Mouse (Mus musculus) lung, postnatal 0 days (tissue): ENCODE data around the gene Zscan26. TPM values are rescaled to one million over a fixed set of nuclear protein-coding genes. Genes with fewer than 3 reads are reported as not detected.

ENCODE experiments used
- ATAC-seq: fragments of 200-750 bp; cut with Nextera tagmentation; 2 replicates; pipeline ENCODE4 v1.8.0; 2017; ENCODE audit warnings: moderate library complexity
- DNase-seq: peaks from one replicate; pipeline ENCODE4 v3.0.0-alpha.2; 2016; ENCODE audit warnings: low spot score
- H3K27ac ChIP-seq: fragments of 300-500 bp; sonication (generic); 2 replicates; pipeline ENCODE4 v1.5.1; 2014; ENCODE audit warnings: antibody characterized with exemption, mild to moderate bottlenecking, low read length, mixed read lengths
- H3K27me3 ChIP-seq: fragments of 300-500 bp; sonication (generic); replicated peaks from 2 replicates; pipeline ENCODE4 v1.6.1; 2014; ENCODE audit warnings: low read length, mixed read lengths; ENCODE audit not compliant: insufficient read depth
- H3K36me3 ChIP-seq: fragments of 300-500 bp; sonication (generic); 2 replicates; pipeline ENCODE4 v1.6.1; 2014; ENCODE audit warnings: low read length, mixed read lengths; ENCODE audit not compliant: insufficient read depth
- H3K4me1 ChIP-seq: fragments of 300-500 bp; sonication (generic); 2 replicates; pipeline ENCODE4 v1.6.1; 2014; ENCODE audit warnings: antibody characterized with exemption, low read depth, low read length, mixed read lengths; ENCODE audit not compliant: insufficient read depth
- H3K4me2 ChIP-seq: fragments of 300-500 bp; sonication (generic); replicated peaks from 2 replicates; pipeline ENCODE4 v1.6.1; 2014; ENCODE audit warnings: low read depth, mild to moderate bottlenecking, low read length, moderate library complexity, mixed read lengths
- H3K4me3 ChIP-seq: fragments of 300-500 bp; sonication (generic); 2 replicates; pipeline ENCODE4 v1.5.1; 2014; ENCODE audit warnings: low read depth, low read length
- H3K9ac ChIP-seq: fragments of 300-500 bp; sonication (generic); replicated peaks from 2 replicates; pipeline ENCODE4 v1.6.1; 2014; ENCODE audit warnings: low read depth, mild to moderate bottlenecking
- H3K9me3 ChIP-seq: fragments of 300-500 bp; sonication (generic); 2 replicates; pipeline ENCODE4 v1.6.1; 2016; ENCODE audit warnings: low read length, mixed read lengths
- CTCF ChIP-seq: IDR thresholded peaks from 2 replicates; pipeline ENCODE4 v1.5.1; 2016; ENCODE audit warnings: antibody characterized with exemption, mild to moderate bottlenecking
- EP300 ChIP-seq: IDR thresholded peaks from 2 replicates; pipeline ENCODE4 v1.6.1; 2016; ENCODE audit warnings: antibody characterized with exemption, mild to moderate bottlenecking, control low read depth
- WGBS: fragments of 180-500 bp; shearing (Covaris S2); extraction: QIAGEN DNeasy Blood & Tissue Kit; methylation state at CpG from one replicate; pipeline ENCODE4 v1.1.7; 2014; 5-methylcytosine and 5-hydroxymethylcytosine counted together
- polyA plus RNA-seq: library from polyadenylated mRNA; unstranded; fragments of >200 nt; fragmentation: Nextera tagmentation; extraction: Ambion mirVana; gene quantifications from 2 replicates; pipeline ENCODE4 v1.2.1, GENCODE M21; 2015

The Zscan26 gene
- polyA plus RNA-seq, 1 experiment from 2014 or later: 30.2 TPM

DNA sequence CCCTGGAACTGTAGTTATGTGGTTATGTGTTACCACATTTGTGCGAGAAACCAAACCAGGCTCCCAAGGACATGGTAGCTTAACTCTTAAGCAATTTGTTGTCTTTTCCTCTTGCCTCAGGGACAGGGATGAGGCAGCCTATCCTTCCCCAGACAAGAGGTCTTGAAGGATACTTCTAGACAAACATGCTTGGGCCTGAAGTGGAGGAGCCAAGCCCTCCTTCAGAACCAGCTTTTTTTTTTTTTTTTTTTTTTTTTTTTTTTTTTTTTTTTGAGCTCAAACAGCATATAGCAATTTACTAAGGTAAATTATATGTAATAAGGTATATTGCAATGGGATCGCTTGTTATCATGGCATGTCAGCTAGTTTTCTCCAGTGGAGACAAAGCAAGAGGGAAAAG lies 37.8 kb downstream of the Zscan26 start:
- H3K4me2 ChIP-seq: no peak overlapping the region

DNA sequence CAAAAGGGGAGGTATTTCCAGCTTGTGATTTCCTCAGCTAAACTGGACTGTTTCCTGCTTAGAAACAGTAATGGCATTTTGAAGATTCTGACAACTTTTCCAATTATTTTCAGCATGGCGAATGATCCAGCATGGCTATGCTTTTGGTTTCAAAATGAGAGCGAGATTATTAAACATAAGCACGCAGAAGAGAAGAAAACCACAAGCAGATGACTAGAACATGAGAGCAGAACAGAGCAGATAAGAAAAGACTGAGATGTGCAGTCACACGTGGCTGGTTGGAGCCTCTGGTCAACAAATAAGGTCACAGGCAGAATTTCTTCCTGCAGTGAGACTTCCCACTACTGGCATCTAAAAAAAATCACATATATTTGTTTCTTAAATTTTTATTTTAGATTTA lies 38.3 kb downstream of the Zscan26 start:
- WGBS: 55% methylated on average over 4 of the region's 4 CpGs
- Histone ChIP-seq H3K4me1 (no peaks in the 10 kb centered on the region), H3K27ac (0 out of 2 replicates have a peak overlapping the region, but pooled peaks have one; percentile 15), H3K9ac (no peak overlapping the region), H3K9me3 (no peaks in the 10 kb centered on the region), H3K4me2 (peak overlapping the region; percentile 17; the same call in 1 of the 2 replicates), H3K36me3 (no peaks in the 10 kb centered on the region), H3K4me3 (no peak overlapping the region), H3K27me3 (no peaks in the 10 kb centered on the region)
- ATAC-seq (no peak), DNase-seq (no peak)
- TF ChIP-seq EP300 (no peak), CTCF (no peak)

More for the DNA sequence above, 37.8 kb downstream of the Zscan26 start:
- ATAC-seq (no peak), DNase-seq (no peak)
- Histone ChIP-seq H3K4me1 (no peaks in the 10 kb centered on the region), H3K9me3 (no peaks in the 10 kb centered on the region), H3K27me3 (no peaks in the 10 kb centered on the region), H3K4me3 (no peak overlapping the region), H3K9ac (no peak overlapping the region), H3K27ac (no peak overlapping the region), H3K36me3 (no peaks in the 10 kb centered on the region)
- 73% methylated on average over 2 of the region's 2 CpGs for WGBS
- no peak for TF ChIP-seq CTCF
- TF ChIP-seq EP300: no peak

DNA sequence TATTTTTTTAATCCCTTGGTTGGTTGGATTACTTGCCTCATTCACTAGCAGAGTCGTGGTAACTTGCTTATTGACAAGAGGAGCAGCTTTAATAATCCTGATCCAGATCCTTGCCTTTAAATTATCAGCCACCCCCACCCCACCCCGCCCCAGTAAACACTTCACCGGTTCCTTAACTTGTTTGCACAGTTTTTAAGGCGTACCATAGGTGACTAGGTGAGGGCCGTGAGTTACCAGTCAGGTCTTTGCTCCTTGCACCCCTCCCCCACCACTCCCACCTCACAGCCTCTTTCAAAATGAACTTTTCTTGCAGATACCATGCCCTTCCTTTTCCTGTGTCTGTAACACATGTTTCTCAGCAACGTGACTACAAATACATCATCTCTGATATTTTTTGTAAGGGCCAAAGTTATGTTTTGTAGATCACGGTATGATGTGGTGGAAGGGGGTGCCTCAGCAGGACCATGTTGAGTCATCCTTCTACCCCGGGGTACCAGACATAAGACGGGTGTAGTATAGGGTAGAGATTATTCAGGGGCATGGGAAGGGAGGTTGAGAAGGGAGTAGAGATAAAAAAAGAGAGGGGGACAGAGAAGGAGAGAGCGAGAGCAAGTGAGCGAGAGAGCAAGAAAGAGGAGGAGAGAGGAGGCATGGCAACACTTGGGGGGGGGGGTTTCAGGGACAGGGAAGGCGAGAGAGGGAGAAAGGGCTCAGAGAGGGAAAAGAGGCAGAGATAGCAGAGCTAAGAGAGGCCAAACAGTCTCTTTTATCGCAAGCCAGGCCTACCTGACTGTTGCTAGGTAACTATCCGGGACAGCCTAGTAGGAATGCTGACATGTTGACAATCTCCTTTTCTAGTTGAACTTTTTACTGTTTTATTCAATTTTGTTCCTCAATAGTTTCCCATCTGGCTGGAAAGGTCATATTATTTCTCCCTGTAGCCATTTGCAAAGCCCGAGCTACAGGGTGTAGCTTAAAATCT lies 39.0 kb downstream of the Zscan26 start:
- no peaks in the 10 kb centered on the region for H3K36me3 ChIP-seq
- peak; percentile 68; the same call in 1 of the 2 replicates for ATAC-seq
- no peak overlapping the region for H3K4me3 ChIP-seq
- H3K4me2 ChIP-seq: peak overlapping the region; percentile 17; the same call in 1 of the 2 replicates
- peak; percentile 65 for DNase-seq
- H3K27me3 ChIP-seq: no peaks in the 10 kb centered on the region
- H3K4me1 ChIP-seq: no peaks in the 10 kb centered on the region
- H3K9me3 ChIP-seq: no peaks in the 10 kb centered on the region
- TF ChIP-seq CTCF (no peak), EP300 (no peak)
- H3K9ac ChIP-seq: no peak overlapping the region
- WGBS: 44% methylated on average over 15 of the region's 15 CpGs
- H3K27ac ChIP-seq: 0 out of 2 replicates have a peak overlapping the region, but pooled peaks have one; percentile 15

DNA sequence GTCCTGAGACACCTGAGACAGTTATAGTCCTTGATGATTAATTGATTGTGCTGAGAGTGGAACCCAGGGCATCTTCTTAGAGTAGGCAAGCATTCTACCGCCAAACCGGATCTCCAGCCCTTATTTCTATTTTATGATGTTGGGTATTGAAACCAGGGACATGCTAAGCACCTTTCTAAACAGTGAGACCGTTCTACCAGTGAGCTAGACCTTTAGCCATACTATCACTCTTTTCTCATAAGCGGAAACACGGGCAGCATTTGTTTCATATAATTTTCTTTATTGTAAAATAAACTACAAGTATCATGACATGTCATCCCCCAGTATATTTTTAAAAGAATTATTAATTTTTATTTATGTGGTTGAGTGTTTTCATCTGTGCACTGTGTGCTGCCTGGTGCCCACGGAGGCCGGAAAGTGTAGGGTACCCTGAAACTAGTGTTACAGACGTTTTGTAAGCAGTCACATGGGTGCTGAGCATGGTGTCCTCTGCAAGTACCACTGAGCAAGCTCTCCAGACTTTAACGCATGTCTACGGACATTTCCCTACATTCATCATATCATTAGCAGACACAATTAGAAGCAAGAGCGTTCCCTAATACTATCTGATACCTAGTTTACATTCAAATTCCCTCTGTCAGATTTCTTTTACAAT lies 44.6 kb downstream of the Zscan26 start:
- Histone ChIP-seq H3K27me3 (no peaks in the 10 kb centered on the region), H3K9ac (no peak overlapping the region), H3K4me3 (peak overlapping the region; percentile 50), H3K9me3 (no peaks in the 10 kb centered on the region), H3K4me2 (peak overlapping the region; percentile 71), H3K4me1 (peaks cover 2% of the 10 kb centered on the region; the same call in 1 of the 2 replicates), H3K27ac (peak overlapping the region; percentile 88; the same call in 1 of the 2 replicates), H3K36me3 (no peaks in the 10 kb centered on the region)
- DNase-seq (no peak), ATAC-seq (no peak)
- 53% methylated on average over 11 of the region's 11 CpGs for WGBS
- TF ChIP-seq EP300 (no peak), CTCF (no peak)

DNA sequence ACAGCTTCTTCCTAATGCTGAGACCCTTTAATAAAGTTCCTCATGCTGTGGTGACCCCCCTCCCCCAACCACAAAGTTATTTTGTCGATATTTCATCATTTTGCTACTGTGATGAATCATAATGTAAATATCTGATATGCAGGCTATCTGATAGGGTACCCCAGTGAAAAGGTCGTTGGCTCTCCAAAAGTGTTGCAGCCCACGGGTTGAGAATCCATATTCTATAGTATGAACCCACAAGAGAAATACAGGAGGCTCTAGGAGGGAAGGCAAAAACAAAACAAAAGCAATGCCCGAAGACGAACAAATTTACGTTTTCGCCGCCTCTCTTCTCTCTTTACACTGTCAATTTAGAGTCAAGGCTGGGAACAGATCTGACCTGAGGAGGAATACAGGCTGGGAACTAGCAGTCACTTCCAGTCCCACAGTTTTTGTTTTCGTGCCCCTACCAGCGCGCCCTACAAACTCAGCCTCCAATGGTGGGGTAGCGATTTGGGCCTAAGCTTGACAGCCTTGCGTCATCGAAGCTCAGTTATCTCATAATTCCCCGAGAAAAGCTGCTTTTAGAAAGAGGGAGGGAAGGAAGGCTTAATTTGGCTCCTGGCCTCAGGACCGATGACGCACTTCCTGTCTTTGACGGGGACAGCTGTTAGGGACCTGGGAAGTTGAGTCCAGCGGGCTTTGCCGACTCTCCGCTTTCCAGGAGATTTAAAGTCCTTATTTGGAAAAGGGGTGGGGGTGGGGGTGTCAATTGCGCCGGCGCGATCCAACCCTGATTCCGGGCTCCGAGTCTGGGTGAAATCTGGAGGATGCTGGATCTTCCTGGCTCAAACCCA lies 45.3 kb downstream of the Zscan26 start:
- Histone ChIP-seq H3K4me3 (peak overlapping the region; percentile 50), H3K36me3 (no peaks in the 10 kb centered on the region), H3K9me3 (no peaks in the 10 kb centered on the region), H3K27ac (peak overlapping the region; percentile 88), H3K4me2 (peak overlapping the region; percentile 71), H3K9ac (peak overlapping the region; percentile 69), H3K4me1 (peaks cover 2% of the 10 kb centered on the region; the same call in 1 of the 2 replicates), H3K27me3 (no peaks in the 10 kb centered on the region)
- TF ChIP-seq EP300 (peak; percentile 63), CTCF (no peak)
- peak; percentile 99 for ATAC-seq
- peak; percentile 97 for DNase-seq
- WGBS: 3% methylated on average over 27 of the region's 27 CpGs
